Mouse (Mus musculus) embryonic fibroblast, embryonic 13.5 days (primary cell): ENCODE measurements around the gene Spast.

Source experiments
- CTCF ChIP-seq: IDR thresholded peaks from 2 replicates; pipeline ENCODE4 v1.5.1; 2011; ENCODE audit warnings: mild to moderate bottlenecking, control low read depth, low read length, moderate library complexity, borderline replicate concordance; ENCODE audit not compliant: insufficient read depth
- POLR2A ChIP-seq: IDR thresholded peaks from 2 replicates; pipeline ENCODE4 v1.6.1; 2011; ENCODE audit warnings: low read depth, mild to moderate bottlenecking, control low read depth, low read length, moderate library complexity

DNA sequence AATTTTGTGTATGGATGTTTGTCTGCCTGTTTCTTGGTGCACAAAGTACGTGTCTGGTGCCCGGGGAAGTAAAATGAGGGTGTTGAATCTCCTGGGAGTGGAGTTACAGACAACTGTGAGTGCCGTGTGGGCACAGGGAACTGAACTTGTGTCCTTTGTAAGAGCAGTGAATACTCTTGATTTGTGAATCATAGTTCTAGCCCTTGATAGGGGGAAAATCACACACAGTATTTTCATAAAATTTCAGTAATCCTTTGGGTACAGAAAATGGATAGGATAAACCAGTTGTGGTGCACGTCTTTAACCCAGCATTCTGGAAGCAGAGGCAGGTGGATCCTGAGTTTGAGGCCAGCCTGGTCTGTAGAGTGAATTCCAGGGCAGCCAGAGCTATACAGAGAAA, 58.0 kb downstream of the Spast start:
- TF ChIP-seq CTCF (no peak), POLR2A (no peak)
